Mouse (Mus musculus) lung, embryonic 14.5 days (tissue): ENCODE measurements around the gene Sap30bp. TPM values are rescaled to one million over a fixed set of nuclear protein-coding genes. Genes with fewer than 3 reads are reported as not detected.

Experiments used
- ATAC-seq: fragments of 200-750 bp; cut with Nextera tagmentation; 2 replicates; pipeline ENCODE4 v1.8.0; 2017; ENCODE audit warnings: mild to moderate bottlenecking, moderate TSS enrichment, moderate library complexity; ENCODE audit not compliant: insufficient read depth
- DNase-seq: peaks from one replicate; pipeline ENCODE4 v3.0.0-alpha.2; 2015
- H3K27ac ChIP-seq: fragments of 300-500 bp; sonication (generic); 2 replicates; pipeline ENCODE4 v1.5.1; 2014; ENCODE audit warnings: low read depth, mild to moderate bottlenecking, moderate library complexity
- H3K27me3 ChIP-seq: fragments of 300-500 bp; sonication (generic); 2 replicates; pipeline ENCODE4 v1.6.1; 2014; ENCODE audit warnings: low read length, control low read depth; ENCODE audit not compliant: insufficient read depth
- H3K36me3 ChIP-seq: fragments of 300-500 bp; sonication (generic); 2 replicates; pipeline ENCODE4 v1.6.1; 2014; ENCODE audit warnings: control low read depth; ENCODE audit not compliant: insufficient read depth
- H3K4me1 ChIP-seq: fragments of 300-500 bp; sonication (generic); 2 replicates; pipeline ENCODE4 v1.6.1; 2014; ENCODE audit warnings: antibody characterized with exemption, control low read depth; ENCODE audit not compliant: insufficient read depth
- H3K4me2 ChIP-seq: fragments of 300-500 bp; sonication (generic); 2 replicates; pipeline ENCODE4 v1.6.1; 2014; ENCODE audit warnings: mild to moderate bottlenecking
- H3K4me3 ChIP-seq: fragments of 300-500 bp; sonication (generic); 2 replicates; pipeline ENCODE4 v1.5.1; 2014; ENCODE audit warnings: low read depth, low read length
- H3K9ac ChIP-seq: fragments of 300-500 bp; sonication (generic); 2 replicates; pipeline ENCODE4 v1.6.1; 2014
- H3K9me3 ChIP-seq: fragments of 300-500 bp; sonication (generic); 2 replicates; pipeline ENCODE4 v1.6.1; 2016; ENCODE audit warnings: low read depth, low read length, control low read depth
- CTCF ChIP-seq: IDR thresholded peaks from 2 replicates; pipeline ENCODE4 v1.5.1; 2016; ENCODE audit warnings: antibody characterized with exemption, low read depth
- WGBS: fragments of 180-500 bp; shearing (Covaris S2); extraction: QIAGEN DNeasy Blood & Tissue Kit; methylation state at CpG from one replicate; pipeline ENCODE4 v1.1.7; 2014; 5-methylcytosine and 5-hydroxymethylcytosine counted together
- polyA plus RNA-seq: library from polyadenylated mRNA; unstranded; fragments of >200 nt; fragmentation: Nextera tagmentation; extraction: Ambion mirVana; gene quantifications from 2 replicates; pipeline ENCODE4 v1.2.1, GENCODE M21; 2014

Gene Sap30bp
- polyA plus RNA-seq, 1 experiment from 2014 or later = 39.1 TPM

DNA sequence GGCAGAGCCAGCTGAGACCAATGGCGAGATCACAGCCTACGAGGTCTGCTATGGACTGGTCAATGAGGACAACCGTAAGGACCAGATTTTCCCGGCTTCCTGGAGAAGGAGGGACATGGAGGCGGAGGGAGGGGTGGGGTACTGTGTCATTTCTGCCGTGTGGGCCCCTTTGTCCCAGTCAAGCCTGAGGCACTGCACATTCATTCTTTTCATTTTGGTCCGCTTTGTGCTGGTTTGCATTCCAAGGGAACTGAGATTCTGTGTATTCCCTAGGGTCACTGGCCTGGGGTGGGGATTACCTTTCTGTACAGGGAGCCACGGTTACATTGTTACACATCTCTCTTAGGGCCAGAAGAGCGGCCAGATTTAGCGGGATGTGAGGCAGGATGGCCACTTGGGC is 67.5 kb downstream of the Sap30bp start:
- 47% methylated on average over 10 of the region's 10 CpGs for WGBS

DNA sequence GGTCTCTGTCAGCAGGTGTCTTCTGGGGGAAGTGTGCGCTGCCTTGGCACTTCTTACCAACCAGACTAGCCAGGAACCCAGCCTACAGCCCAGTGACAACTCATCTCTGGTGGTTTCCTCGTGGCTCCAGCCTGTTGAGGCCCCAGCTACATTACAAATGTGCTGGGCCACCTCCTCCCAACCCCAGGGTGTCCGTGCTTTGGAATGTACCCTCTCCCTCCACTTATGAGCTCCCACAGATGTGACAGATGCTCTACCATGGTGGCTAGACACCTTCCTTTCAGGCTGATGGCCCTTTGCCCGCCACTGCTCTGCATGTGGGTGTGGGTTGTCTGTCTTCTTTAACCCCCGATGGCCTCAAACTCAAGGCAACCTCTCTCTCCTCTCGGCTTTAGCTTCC is 68.6 kb downstream of the Sap30bp start:
- Histone ChIP-seq H3K27ac (no peak overlapping the region), H3K27me3 (no peaks in the 10 kb centered on the region), H3K4me1 (peaks cover 7% of the 10 kb centered on the region), H3K9ac (no peak overlapping the region), H3K4me2 (no peak overlapping the region), H3K9me3 (no peaks in the 10 kb centered on the region), H3K4me3 (no peak overlapping the region), H3K36me3 (peaks cover 4% of the 10 kb centered on the region; the same call in 1 of the 2 replicates)
- DNase-seq = no peak
- no peak for TF ChIP-seq CTCF
- no peak for ATAC-seq
- WGBS = 65% methylated on average over 6 of the region's 6 CpGs

More for the DNA sequence above, 67.5 kb downstream of the Sap30bp start:
- H3K27me3 ChIP-seq = no peaks in the 10 kb centered on the region
- no peak for TF ChIP-seq CTCF
- no peak for DNase-seq
- ATAC-seq = no peak
- H3K27ac ChIP-seq = no peak overlapping the region
- H3K9me3 ChIP-seq = no peaks in the 10 kb centered on the region
- H3K4me1 ChIP-seq = peaks cover 7% of the 10 kb centered on the region
- no peak overlapping the region for H3K9ac ChIP-seq
- no peak overlapping the region for H3K4me3 ChIP-seq
- no peak overlapping the region for H3K4me2 ChIP-seq
- no peaks in the 10 kb centered on the region for H3K36me3 ChIP-seq

DNA sequence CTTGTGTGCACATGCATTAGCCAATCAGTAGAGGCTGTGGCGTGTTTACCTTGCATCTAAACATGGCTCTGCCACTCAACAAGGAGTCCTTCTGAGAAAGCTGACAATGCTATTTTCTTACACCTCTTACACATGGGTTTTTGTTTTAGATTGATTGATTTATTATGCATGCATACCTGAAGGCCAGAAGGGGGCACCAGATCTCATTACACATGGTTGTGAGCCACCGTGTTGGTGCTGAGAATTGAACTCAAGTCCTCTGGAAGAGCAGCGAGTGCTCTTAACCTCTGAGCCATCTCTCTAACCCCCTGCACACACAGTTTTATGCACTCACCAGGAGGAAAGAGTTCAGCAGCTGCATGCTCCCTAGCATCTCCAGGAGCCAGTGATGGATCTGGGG is 69.8 kb downstream of the Sap30bp start:
- TF ChIP-seq CTCF = no peak; the same call in 1 of the 2 replicates

DNA sequence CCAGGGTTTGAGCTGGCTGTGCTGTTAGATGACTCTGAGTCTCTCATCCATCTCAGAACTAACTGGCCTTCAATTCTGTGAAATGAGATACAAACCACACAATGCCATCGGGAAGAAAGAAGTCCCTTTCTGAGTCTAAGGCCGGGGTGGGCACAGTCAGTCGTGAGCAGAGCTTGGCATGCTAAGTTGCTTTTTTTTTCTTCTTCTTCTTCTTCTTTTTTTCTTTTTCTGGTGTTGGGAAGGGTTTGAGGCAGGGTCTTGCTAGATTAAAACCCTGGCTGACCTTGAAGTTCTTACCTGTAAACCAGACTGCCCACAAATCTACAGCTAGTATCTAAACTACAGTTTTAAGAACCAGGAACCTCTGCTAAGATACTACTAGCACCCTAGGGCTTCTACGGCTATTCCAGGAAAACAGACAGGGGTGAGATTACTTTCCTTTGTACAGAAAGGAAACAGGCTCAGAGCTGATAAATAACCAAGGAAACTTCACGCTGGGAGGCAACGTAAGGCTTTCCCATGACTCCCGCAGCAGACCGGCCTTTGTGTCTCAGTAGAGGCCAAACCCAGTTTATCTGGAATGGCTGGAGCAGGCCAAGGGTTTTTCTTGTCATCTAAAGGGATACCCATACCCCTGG is 71.2 kb downstream of the Sap30bp start:
- Histone ChIP-seq H3K27ac (peak overlapping the region; percentile 78), H3K27me3 (no peaks in the 10 kb centered on the region), H3K36me3 (peaks cover 30% of the 10 kb centered on the region), H3K9me3 (no peaks in the 10 kb centered on the region), H3K4me3 (peak overlapping the region; percentile 33), H3K9ac (peak overlapping the region; percentile 56), H3K4me1 (peaks cover 7% of the 10 kb centered on the region), H3K4me2 (peak overlapping the region; percentile 68)
- DNase-seq = no peak
- 32% methylated on average over 8 of the region's 8 CpGs for WGBS
- no peak for ATAC-seq
- no peak for TF ChIP-seq CTCF

More for the DNA sequence above, 69.8 kb downstream of the Sap30bp start:
- no peak overlapping the region for H3K9ac ChIP-seq
- no peaks in the 10 kb centered on the region for H3K9me3 ChIP-seq
- no peaks in the 10 kb centered on the region for H3K27me3 ChIP-seq
- H3K27ac ChIP-seq = no peak overlapping the region
- ATAC-seq (no peak), DNase-seq (no peak)
- peaks cover 7% of the 10 kb centered on the region for H3K4me1 ChIP-seq
- H3K4me2 ChIP-seq = no peak overlapping the region
- WGBS = 83% methylated on average over 3 of the region's 3 CpGs
- no peak overlapping the region for H3K4me3 ChIP-seq
- H3K36me3 ChIP-seq = peaks cover 16% of the 10 kb centered on the region

DNA sequence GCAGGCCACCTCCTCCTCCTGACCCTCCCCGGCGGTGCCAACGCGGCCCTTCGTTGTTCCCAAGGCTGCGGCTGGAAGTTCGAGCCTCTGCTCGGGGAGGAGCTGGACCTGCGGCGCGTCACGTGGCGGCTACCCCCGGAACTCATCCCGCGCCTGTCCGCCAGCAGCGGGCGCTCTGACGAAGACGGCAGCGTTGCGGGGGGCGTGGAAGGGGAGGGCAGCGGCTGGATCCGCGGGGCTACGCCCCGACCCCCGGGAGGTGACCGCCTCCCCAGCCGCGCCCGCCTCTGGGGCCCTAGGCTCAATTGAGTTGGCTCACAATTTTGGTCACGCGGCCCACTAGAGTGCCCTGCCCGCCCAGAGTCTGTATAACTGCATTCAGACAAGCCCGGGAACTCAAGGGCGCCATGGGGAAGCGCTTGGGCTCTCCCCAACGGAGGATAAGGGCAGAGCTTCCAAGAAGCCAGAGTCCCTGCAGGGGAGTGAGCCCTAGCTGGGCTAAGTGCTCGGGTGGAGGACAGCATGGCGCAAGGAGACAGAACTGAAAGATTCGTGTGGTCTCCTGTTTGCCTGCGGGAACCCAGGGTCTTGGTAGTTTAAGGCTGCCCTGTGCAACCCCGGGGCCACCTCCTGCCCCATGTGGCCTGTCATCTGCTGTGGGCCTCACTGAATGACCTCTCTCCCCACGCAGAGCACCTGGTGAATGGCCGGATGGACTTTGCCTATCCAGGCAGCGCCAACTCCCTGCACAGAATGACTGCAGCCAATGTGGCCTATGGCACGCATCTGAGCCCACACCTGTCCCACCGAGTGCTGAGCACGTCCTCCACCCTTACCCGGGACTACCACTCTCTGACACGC is 72.0 kb downstream of the Sap30bp start:
- H3K4me1 ChIP-seq = peaks cover 7% of the 10 kb centered on the region
- 2% methylated on average over 54 of the region's 54 CpGs for WGBS
- H3K27me3 ChIP-seq = no peaks in the 10 kb centered on the region
- DNase-seq (peak; percentile 95), ATAC-seq (peak; percentile 88)
- H3K36me3 ChIP-seq = peaks cover 38% of the 10 kb centered on the region
- H3K4me2 ChIP-seq = peak overlapping the region; percentile 68
- H3K9me3 ChIP-seq = no peaks in the 10 kb centered on the region
- peak overlapping the region; percentile 56 for H3K9ac ChIP-seq
- H3K4me3 ChIP-seq = peak overlapping the region; percentile 33
- TF ChIP-seq CTCF = peak; percentile 67
- H3K27ac ChIP-seq = peak overlapping the region; percentile 78

DNA sequence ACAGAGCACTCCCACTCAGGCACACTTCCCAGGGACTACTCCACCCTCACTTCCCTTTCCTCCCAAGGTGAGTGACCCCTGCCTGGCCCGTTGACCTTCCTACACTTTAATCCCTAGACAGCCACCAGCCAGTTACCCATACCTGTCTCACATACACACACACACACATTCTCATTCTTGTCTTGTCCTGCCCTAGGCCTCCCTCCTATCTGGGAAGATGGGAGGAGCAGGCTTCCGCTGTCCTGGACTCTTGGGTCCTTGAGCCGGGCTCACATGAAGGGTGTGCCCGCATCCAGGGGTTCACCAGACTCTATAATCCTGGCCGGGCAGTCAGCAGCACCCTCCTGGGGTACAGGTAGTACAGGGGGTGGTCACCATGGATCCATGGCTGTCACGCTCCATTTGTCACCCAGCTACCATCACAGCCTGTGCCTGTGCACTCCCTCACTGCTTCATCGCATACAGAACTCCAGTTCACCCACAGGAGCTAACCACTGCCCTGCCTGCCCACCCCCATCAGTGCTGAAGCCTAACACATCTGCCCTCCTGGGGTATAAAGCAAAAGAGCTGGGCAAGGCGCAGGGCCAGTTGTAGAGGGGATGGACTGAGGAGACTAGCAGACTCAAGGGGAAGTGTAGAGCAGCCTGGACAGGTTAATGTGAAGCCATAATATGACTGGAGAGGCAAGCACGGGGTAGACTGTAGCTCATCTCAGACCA is 72.8 kb downstream of the Sap30bp start:
- peak overlapping the region; percentile 68 for H3K4me2 ChIP-seq
- 60% methylated on average over 9 of the region's 9 CpGs for WGBS
- H3K36me3 ChIP-seq = peaks cover 46% of the 10 kb centered on the region
- ATAC-seq (peak; percentile 12; the same call in 1 of the 2 replicates), DNase-seq (no peak)
- H3K4me3 ChIP-seq = peak overlapping the region; percentile 33; the same call in 1 of the 2 replicates
- H3K9ac ChIP-seq = 0 out of 2 replicates have a peak overlapping the region, but pooled peaks have one; percentile 24
- H3K9me3 ChIP-seq = no peaks in the 10 kb centered on the region
- no peak for TF ChIP-seq CTCF
- H3K27ac ChIP-seq = peak overlapping the region; percentile 22; the same call in 1 of the 2 replicates
- no peaks in the 10 kb centered on the region for H3K27me3 ChIP-seq
- H3K4me1 ChIP-seq = peaks cover 7% of the 10 kb centered on the region
